Mouse (Mus musculus) midbrain, embryonic 15.5 days (tissue): ENCODE results near the gene Map4. TPM values are rescaled to one million over a fixed set of nuclear protein-coding genes. Genes with fewer than 3 reads are reported as not detected.
A peak's percentile ranks its signal among the peaks of the same experiment; 100 is the strongest.
"Not testable (repeated sequence)": the region's sequence is repeated elsewhere in the genome, so short reads cannot be mapped to it uniquely, and the experiment has no call there.

Source experiments
- ATAC-seq: fragments of 200-750 bp; cut with Nextera tagmentation; replicated peaks from 2 replicates; pipeline ENCODE4 v1.8.0; 2017; ENCODE audit warnings: moderate TSS enrichment
- H3K27ac ChIP-seq: fragments of 300-500 bp; sonication (generic); 2 replicates; pipeline ENCODE4 v1.5.1; 2015; ENCODE audit warnings: mild to moderate bottlenecking, inconsistent platforms
- H3K27me3 ChIP-seq: fragments of 300-500 bp; sonication (generic); replicated peaks from 2 replicates; pipeline ENCODE4 v1.6.1; 2015; ENCODE audit warnings: inconsistent platforms
- H3K36me3 ChIP-seq: fragments of 300-500 bp; sonication (generic); replicated peaks from 2 replicates; pipeline ENCODE4 v1.6.1; 2015; ENCODE audit warnings: inconsistent platforms
- H3K4me1 ChIP-seq: fragments of 300-500 bp; sonication (generic); 2 replicates; pipeline ENCODE4 v1.6.1; 2015; ENCODE audit warnings: inconsistent platforms
- H3K4me2 ChIP-seq: fragments of 300-500 bp; sonication (generic); 2 replicates; pipeline ENCODE4 v1.6.1; 2015; ENCODE audit warnings: inconsistent platforms, mild to moderate bottlenecking, moderate library complexity
- H3K4me3 ChIP-seq: fragments of 300-500 bp; sonication (generic); 2 replicates; pipeline ENCODE4 v1.5.1; 2015; ENCODE audit warnings: mild to moderate bottlenecking, inconsistent platforms
- H3K9ac ChIP-seq: fragments of 300-500 bp; sonication (generic); 2 replicates; pipeline ENCODE4 v1.6.1; 2015; ENCODE audit warnings: mild to moderate bottlenecking, inconsistent platforms
- H3K9me3 ChIP-seq: fragments of 300-500 bp; sonication (generic); 2 replicates; pipeline ENCODE4 v1.6.1; 2016; ENCODE audit warnings: inconsistent platforms
- WGBS: fragments of 180-500 bp; shearing (Covaris S2); methylation state at CpG from one replicate; pipeline ENCODE4 v1.1.7; 2015; ENCODE audit warnings: mixed read lengths; 5-methylcytosine and 5-hydroxymethylcytosine counted together
- microRNA-seq: library from miRNA; unstranded; fragments of <30 nt; microRNA quantifications from one replicate; pipeline ENCODE4, GENCODE M21; 2016
- polyA plus RNA-seq: library from polyadenylated mRNA; unstranded; fragments of >200 nt; fragmentation: Nextera tagmentation; extraction: Ambion mirVana; gene quantifications from 2 replicates; pipeline ENCODE4 v1.2.1, GENCODE M21; 2015

Map4 gene
- polyA plus RNA-seq, 1 experiment from 2014 or later: 181 TPM

GRCm38 (mm10) chr9:110124008-110124540 is 192.8 kb downstream of the Map4 start:
- H3K27ac ChIP-seq, H3K9ac ChIP-seq, H3K4me2 ChIP-seq, H3K27me3 ChIP-seq, H3K4me3 ChIP-seq, H3K36me3 ChIP-seq, H3K9me3 ChIP-seq, H3K4me1 ChIP-seq, ATAC-seq: not testable (repeated sequence)
- WGBS: 54% methylated on average over 2 of the region's 2 CpGs

GRCm38 (mm10) chr9:110130896-110131524 is 199.8 kb downstream of the Map4 start:
- Histone ChIP-seq H3K9ac (peak overlapping the region; percentile 74), H3K9me3 (no peaks in the 10 kb centered on the region), H3K27ac (peak overlapping the region; percentile 92), H3K36me3 (no peaks in the 10 kb centered on the region; the same call in 1 of the 2 replicates), H3K4me2 (peak overlapping the region; percentile 61), H3K4me1 (peaks cover 35% of the 10 kb centered on the region), H3K4me3 (peak overlapping the region; percentile 66), H3K27me3 (no peaks in the 10 kb centered on the region)
- WGBS: 30% methylated on average over 10 of the region's 10 CpGs
- ATAC-seq: no peak

GRCm38 (mm10) chr9:110131525-110132197 is 200.4 kb downstream of the Map4 start:
- H3K4me3 ChIP-seq: peak overlapping the region; percentile 66
- H3K4me2 ChIP-seq: peak overlapping the region; percentile 61
- H3K36me3 ChIP-seq: peaks cover 5% of the 10 kb centered on the region; the same call in 1 of the 2 replicates
- peaks cover 35% of the 10 kb centered on the region for H3K4me1 ChIP-seq
- no peaks in the 10 kb centered on the region for H3K9me3 ChIP-seq
- WGBS: under 1% methylated on average over 63 of the region's 64 CpGs
- peak overlapping the region; percentile 92 for H3K27ac ChIP-seq
- H3K27me3 ChIP-seq: no peaks in the 10 kb centered on the region
- peak overlapping the region; percentile 74 for H3K9ac ChIP-seq
- peak; percentile 95 for ATAC-seq

GRCm38 (mm10) chr9:110132201-110132605 is 200.9 kb downstream of the Map4 start:
- Histone ChIP-seq H3K9ac (peak overlapping the region; percentile 74), H3K27me3 (no peaks in the 10 kb centered on the region), H3K4me2 (peak overlapping the region; percentile 61), H3K27ac (peak overlapping the region; percentile 92), H3K4me1 (peaks cover 35% of the 10 kb centered on the region), H3K36me3 (peaks cover 5% of the 10 kb centered on the region; the same call in 1 of the 2 replicates), H3K4me3 (peak overlapping the region; percentile 66), H3K9me3 (no peaks in the 10 kb centered on the region)
- ATAC-seq: peak; percentile 68
- WGBS: under 1% methylated on average over 30 of the region's 38 CpGs

- H3K27me3 ChIP-seq: no peaks in the 10 kb centered on the region
- no peak for ATAC-seq
- H3K36me3 ChIP-seq: peaks cover 5% of the 10 kb centered on the region; the same call in 1 of the 2 replicates
- no peaks in the 10 kb centered on the region for H3K9me3 ChIP-seq
- H3K9ac ChIP-seq: no peak overlapping the region; the same call in 1 of the 2 replicates
- peak overlapping the region; percentile 61 for H3K4me2 ChIP-seq
- peak overlapping the region; percentile 66 for H3K4me3 ChIP-seq
- WGBS: 67% methylated on average over 6 of the region's 6 CpGs
- H3K4me1 ChIP-seq: peaks cover 35% of the 10 kb centered on the region
- H3K27ac ChIP-seq: no peak overlapping the region
Measured at GRCm38 (mm10) chr9:110132921-110133320, 201.7 kb downstream of the Map4 start.

Small RNAs within 50 kb of the gene (microRNA-seq; reads per million reads assigned to microRNA genes)
- 0.92 reads per million for gene Mir7089

Other genes starting within 250 kb of the Map4 start
- 0.11 and 0.18 TPM in 2 replicates for gene Fbxw18, start 228.8 kb upstream of the Map4 start, polyA plus RNA-seq
- gene Fbxw26, start 185.4 kb upstream of the Map4 start, polyA plus RNA-seq: not detected in 2 replicates
- 0.44 TPM in 1 of 2 replicates, not detected in the other for gene Fbxw27, start 140.8 kb upstream of the Map4 start, polyA plus RNA-seq
- 0.29 TPM in 1 of 2 replicates, not detected in the other for gene Spink8, start 119.2 kb upstream of the Map4 start, polyA plus RNA-seq
- gene Nme6, start 98.7 kb upstream of the Map4 start, polyA plus RNA-seq: 59.4 and 68.3 TPM in 2 replicates
- gene Camp, start 81.8 kb upstream of the Map4 start, polyA plus RNA-seq: 2.6 TPM in 1 of 2 replicates, not detected in the other
- gene Cdc25a, start 55.9 kb upstream of the Map4 start, polyA plus RNA-seq: 12.4 and 14.7 TPM in 2 replicates
- 110 and 112 TPM in 2 replicates for gene Smarcc1, start 186.2 kb downstream of the Map4 start, polyA plus RNA-seq
- 182 and 199 TPM in 2 replicates for gene Dhx30, start 186.4 kb downstream of the Map4 start, polyA plus RNA-seq